Mouse (Mus musculus) gastrocnemius, postnatal 4 days (tissue): ENCODE measurements around the gene Mfrp. TPM values are rescaled to one million over a fixed set of nuclear protein-coding genes. Genes with fewer than 3 reads are reported as not detected.
A peak's percentile ranks its signal among the peaks of the same experiment; 100 is the strongest.

ENCODE experiments used
- DNase-seq, 2 experiments: peaks; one replicate each; pipeline ENCODE4 v3.0.0; 2021 to 2022; ENCODE audit warnings: low spot score in 2 of 2, mixed read lengths in 2 of 2
- long read RNA-seq, 2 experiments: library from polyadenylated mRNA; stranded (forward); transcript quantifications; one replicate each; pipeline ENCODE4 v2.0.0; 2021
- total RNA-seq, 2 experiments: library from RNA; stranded (reverse); gene quantifications; 2 replicates each; pipeline ENCODE4 v1.2.3; 2021

Gene Mfrp
- not detected for total RNA-seq
- long read RNA-seq, experiment 1, result 0 reads
- long read RNA-seq, experiment 2, result 0 reads

DNA sequence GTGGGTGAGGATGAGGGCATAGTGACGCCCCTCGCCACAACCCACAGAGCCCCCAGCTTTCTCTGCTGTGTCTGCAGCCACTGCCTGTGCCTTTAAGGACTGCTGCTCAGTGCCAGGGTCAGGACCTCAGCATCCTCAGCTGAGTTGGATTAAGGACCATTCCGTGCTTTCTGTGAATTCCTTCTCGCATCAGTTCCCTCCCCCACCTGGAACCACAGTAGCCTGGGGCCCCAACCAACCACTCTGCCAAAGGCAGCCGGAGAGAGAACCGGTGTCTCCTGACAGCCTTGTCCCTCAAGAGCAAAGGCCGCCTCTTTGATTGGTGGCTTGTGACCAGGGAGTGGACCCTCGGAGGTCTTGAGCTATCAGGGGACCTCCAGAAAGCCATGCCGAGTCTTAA, at the start of gene Mfrp:
Gene Mfrp, plus strand, starts transcription at position 240 of the 400 bp plus-strand sequence.
- no peak for DNase-seq

DNA sequence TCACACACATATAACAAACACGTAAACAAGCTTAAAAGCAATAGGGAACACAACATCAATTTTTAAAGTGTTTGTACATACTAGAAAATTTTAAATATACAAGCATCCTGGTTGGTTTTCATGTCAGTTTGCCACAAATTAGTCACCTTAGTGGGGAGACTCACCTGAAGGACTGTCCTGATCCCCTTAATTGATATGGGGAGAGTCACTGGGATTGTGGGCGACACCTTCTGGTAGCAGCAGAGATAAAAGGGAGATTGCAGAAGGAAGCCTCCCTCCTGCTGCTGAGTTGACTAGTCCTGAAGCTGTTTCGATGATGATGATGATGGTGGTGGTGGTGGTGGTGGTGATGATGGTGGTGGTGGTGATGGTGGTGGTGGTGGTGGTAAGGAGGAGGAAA, 48.7 kb upstream of the Mfrp start:
- no peak for DNase-seq

DNA sequence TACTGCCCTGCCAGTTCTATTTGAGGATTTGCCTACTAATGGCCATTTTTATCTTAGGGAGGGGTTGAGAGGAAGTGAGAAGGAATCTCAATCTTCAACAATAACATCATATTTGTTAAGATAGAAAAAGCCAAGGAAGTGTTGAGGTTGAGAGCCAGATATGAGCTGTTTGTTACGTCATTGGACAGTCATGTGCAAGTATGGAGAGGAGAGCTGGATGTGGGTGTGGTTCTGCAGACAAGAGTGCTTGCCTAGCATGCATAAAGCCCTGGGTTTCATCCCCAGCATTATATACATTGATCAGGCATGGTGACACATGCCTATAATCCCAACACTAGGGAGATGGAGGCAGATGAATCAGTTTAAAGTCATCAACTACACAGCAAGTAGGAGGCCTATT, 47.6 kb upstream of the Mfrp start:
- no peak for DNase-seq

DNA sequence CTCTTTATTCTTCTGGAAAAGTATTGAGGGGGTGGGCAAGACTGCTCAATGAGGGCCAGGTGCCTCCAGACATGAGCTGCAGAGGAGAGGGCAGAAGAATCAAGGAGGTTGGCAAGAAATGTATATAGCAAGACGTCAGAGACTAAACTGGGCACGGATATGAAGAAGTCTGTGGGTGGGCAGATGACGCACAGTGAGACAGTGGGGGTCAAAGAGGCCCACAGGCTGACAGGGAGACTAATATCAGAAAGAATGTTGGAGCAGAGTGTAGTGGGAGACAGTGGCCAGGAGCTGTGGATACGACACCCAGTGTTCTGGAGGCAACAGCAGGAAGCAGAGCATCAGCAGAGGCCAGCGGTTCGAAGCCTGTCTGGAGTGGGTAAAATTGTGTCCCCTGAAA, 42.9 kb upstream of the Mfrp start:
- no peak for DNase-seq

DNA sequence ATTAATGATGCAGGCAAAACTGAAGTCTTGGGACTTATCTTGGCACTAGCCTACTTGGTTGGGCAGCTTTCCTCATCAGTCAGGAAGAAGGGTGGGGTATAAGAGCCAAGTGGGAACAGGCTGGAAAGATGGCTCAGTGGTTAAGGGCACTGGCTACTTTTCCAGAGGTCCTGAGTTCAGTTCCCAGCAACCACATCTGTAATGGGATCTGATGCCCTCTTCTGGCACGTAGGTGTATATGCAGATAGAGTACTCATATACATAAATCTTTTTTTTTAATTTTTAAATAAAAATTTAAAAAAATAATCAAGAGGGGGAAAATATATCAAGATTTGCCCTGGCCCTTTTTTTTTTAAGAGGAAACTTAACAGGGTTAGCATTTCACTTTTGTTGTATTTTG, 36.4 kb upstream of the Mfrp start:
- DNase-seq, result no peak

DNA sequence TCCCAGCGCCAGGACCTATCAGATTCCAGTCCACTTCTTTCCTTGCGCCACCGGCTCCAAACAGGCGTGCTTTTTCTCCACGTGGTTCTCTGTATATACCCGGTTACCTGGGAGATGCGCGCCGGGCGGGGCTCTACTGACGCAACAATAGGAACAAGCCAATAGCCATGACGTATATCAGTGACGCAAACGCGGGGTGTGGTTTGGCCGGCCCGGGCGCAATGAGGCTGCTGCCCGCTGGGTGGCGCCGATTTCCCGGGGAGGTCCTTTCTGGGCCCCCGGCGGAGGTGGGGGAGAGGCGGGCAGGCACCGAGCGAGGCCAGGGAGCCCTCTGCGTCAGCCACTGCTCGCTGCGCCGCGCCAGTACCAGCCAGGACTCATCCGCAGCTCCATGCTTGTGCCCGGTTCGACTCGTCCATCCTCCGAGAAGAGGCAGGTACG, 34.7 kb upstream of the Mfrp start, which contains the start of gene Usp2:
Gene Usp2, plus strand, starts transcription at position 237 of the 441 bp plus-strand sequence.
- peak; percentile 98 for DNase-seq

DNA sequence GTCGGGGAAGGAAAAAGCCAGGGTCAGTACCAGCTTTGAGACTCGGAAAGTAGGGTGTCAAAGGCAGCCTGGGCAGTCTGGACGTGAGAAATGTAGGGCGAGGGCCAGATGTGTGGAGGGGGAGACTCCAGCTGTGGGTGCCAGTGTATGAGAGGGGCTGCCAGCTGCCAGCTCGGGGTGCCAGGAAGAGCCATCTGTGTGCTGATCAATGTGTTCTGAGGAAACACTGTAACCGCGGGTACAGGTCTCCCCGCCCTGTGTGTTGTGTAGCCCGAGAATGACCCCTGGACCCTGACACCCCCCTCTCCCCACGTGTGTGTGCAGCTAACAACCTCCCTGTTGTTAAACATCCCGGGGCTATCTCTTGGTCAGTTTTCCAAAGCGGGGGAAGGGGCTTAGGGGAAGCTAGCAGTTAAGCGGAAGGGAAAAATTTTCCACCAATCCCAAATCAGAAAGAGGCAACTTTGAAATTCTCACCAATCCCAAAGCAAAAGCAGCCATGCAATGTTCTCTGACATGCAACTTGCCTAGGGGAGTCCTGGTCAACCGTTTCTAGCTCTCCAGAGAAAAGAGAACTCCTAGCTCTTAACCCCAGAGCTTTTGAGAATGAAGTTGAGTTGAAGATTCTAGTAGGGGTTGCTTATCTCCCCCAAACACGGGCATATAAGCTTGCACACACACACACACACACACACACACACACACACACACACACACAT, 34.1 kb upstream of the Mfrp start:
- DNase-seq, result no peak

DNA sequence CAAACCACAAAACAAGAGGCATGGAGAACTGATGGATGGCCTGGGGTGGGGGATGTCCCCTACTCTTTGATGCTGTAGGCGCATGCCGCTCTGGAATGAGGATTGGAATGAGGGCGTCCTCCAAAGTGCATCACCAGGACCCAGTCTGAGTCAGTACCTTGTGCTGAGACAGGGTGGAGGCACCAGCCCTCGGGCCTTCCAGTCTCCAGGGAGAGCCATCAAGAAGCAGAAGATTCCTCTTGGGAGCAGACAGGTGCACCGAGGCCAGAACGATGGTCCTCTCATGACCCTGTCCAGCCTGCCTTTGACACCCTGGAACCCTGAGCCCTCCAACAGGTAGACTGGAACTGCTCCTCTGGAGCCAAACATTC, 33.6 kb upstream of the Mfrp start:
- DNase-seq, result no peak

DNA sequence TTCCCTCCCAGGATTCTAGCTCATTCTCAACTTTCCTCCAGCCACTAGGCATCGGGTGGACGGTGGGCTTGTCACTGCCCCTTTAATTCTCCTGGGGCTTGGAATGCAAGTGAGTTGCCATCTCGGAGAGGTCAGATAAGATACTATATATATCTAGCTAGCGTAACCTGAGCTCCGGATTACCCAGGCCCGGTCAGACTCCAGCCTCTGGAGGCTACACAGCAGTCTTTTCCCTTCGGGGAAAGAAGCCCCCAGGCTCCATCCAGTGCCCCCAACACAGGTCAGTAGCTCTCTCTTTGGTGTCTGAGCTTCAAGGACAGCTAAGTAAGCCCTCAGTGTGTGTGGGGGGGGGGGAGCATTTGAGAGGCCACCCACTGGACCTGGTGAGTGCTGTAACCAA, 32.3 kb upstream of the Mfrp start:
- no peak for DNase-seq

DNA sequence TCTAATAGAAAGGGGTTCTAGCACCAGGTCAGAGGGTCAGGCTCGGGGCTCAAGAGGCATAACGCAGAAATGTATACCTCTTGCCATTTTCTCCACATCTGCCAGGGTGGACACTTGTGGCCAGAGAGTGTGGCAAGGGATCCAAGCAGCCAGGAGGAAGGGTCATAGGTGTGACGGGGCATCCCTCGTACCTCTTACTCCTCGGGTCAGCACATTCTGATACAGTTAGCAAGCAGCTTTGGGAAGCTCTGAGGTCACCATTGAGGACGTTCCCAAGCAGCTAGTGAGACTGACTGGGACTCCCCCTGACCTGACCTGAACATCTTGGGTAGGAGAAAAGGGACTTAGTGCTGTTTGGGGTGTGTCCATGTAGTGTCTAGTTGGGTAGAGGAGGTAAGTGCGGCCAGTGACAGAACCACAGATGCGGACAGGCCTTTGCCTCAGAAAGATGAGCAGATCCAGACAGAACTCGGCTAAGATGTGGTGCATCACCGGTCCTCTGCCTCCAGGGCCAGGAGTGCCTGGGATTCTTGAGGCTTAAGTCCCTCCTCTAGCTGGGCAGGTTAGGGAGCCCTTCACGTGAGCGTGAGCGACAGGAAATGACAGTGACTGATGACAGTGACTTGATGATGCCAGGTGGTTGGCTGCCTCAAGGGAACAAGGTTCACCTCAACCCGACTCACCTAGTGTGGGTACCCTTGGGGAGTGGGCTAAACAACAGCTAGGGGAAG, 31.3 kb upstream of the Mfrp start:
- no peak for DNase-seq

DNA sequence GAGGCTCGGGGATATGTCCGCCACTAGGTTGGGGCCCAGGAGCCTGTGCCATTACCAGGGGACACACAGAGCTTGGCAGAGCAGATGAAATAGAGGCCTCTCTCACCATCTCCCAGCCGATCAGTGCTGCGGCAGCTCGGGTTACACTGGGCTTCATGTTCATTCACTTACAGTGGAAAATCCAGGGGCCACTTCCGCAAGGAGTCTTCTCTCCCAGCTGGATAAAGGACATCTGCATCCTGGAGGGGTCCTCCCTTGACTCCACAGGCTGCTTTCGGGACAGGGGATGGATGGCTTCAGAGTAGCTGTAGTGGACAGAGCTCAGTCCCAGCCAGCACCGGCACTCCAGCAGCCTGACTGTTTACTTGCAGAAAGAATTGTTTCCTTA, 30.7 kb upstream of the Mfrp start:
- DNase-seq, result no peak

DNA sequence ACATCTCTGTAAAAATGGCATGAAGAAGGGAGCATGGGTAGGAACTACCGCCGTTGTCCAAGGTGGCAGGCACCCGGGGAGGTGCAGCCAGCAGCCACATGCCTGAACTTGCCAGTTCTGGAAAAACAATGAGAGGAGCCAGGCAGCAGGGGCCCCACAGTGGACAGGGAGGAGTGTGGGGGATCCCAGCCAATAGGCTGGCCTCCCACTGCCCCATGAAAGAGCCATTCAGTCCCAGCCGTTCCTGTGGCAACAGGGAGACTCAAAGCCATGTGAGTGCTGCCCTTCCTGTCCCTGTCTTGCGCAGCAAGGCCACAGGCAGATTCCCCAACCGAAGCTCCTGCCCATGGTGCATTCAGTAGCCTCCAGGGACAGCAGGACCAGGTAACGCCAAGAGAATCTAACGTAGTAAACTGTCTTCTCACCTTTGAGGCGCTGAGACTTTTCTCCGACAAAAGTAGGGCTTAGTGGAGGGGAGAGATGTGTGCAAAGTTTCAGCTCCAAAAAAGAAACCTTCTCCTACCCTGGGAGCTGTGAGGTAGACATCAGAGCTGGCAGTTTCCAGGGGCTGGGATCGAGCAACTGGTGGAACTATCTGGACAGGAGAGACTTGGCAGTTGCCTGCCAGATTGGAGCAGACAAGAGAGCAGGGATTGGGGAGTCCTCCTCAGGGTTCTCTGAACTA, 29.5 kb upstream of the Mfrp start:
- no peak for DNase-seq

DNA sequence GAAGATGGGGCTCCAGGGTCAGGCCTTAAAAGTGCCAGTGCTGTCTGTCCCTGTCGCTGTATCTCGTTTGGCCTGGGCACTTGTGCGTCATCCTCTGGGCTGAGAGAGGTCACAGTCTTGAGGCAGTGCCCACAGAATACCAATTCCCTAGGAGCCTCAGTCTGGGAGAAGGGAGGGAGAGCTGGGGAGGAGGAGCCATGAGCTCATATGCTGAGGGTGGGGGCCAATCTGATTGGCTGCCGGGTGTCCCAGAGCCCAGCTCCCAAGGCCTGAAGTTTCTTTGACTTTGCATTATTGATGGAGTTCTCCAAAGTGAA, 29.0 kb upstream of the Mfrp start:
- DNase-seq, result no peak

DNA sequence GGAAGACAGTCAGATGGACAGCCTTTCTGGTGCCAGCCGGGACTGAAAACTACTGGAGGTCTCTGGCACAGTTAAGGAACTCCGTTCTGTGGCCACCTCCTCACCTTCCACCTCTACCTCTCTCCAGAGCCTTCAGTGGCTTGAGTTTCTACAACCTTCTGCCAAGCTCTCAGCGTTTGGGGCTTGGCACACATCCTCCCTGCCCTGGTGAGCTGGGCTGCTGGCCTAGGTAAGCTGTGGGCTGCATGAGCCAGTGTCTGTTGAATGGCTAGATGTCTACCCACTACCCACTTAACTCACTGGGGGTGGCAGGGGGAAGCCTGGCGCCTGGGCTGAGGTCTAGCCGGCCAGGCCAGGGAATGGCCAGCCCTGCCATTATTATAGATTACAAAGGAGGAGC, 28.4 kb upstream of the Mfrp start:
- no peak for DNase-seq

DNA sequence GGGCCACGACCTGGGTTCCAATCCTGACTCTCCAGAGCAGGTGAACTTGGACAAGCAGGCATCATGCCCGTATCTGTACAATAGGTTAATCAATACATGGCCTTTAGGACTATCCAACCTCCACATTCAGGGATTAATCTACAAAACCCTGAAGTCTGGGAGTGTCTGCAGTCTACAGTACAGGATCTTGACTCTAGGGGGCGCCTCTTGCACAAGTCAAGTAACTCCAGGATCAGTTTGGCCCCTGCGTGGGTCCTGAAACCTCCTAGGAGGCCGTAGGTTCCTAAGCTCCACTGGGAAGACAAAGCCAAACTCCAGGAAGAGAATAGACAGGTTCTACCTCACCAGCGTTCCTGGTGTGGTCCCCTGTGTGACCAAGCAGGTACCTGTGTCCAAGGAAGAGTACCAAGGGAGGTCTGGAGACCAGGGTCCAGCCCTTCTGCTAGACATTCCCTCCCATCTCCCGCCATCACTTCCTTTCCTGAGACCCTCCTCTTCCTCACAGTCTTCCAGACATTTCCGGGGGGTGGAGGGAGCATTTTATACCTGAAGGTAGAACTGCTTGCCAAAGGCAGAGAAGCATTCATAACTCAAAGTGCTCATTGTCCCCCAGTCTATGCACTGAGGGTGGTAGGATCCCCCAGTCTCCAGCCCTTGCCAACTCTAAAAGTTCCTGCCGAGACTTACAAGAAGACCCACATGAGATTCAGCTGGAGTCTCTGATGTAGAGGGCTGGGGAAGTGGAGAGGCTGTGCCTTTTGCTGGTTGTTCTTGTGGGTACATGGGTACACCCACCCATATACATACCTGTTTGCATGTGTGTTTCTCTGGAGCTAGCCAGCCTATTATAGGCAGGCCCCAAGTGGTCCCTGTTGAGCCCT, 26.9 kb upstream of the Mfrp start:
- DNase-seq, result no peak

DNA sequence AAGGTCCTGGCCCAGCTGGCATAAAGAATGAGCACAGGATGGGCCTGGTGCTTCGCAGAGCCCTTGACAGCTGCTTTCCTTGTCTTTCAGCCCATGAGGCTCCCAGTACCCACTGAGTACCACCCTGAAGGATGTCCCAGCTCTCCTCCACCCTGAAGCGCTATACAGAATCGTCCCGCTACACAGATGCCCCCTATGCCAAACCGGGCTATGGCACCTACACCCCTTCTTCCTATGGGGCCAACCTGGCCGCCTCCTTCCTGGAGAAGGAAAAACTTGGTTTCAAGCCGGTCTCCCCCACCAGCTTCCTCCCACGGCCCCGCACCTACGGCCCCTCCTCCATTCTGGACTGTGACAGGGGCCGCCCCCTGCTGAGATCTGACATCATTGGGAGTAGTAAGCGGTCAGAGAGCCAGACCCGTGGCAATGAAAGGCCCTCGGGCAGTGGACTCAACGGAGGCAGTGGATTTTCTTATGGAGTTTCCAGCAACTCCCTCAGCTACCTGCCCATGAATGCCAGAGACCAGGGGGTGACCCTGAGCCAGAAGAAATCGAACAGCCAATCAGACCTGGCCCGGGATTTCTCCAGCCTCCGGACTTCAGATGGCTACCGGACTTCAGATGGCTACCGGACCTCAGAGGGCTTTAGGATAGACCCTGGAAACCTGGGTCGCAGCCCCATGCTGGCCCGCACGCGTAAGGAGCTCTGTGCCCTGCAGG, 26.1 kb upstream of the Mfrp start:
- no peak for DNase-seq

DNA sequence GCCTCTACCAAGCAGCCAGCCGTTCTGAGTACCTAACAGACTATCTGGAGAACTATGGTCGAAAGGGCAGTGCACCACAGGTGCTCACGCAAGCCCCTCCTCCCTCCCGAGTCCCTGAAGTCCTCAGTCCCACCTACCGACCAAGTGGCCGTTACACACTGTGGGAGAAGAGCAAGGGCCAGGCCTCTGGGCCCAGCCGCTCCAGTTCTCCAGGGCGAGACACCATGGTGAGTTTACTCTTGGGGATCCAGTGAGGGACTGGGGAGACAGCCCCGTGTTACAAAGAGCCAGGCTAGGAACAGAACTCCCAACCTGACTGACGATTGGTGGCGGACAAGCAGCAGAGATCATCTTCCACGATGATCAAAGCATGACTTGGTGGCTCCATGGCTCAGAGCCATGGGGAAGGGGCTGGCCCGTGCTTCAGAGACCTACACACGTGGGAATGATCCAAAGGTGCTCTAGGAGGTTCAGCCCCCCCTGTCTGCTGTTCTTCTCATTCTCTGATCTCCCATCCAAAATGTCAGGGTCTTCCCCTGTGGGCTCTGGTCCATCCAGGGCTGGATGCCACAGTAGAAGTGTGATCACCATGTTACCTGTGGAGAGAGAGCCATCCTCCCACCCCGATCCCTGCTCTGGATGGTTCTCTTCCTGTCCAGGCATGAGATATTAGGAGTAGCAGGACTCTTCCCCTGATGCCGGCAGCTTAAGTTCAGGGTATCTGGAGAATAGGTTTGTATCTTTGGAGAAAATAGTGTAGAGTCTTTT, 25.3 kb upstream of the Mfrp start:
- no peak for DNase-seq

DNA sequence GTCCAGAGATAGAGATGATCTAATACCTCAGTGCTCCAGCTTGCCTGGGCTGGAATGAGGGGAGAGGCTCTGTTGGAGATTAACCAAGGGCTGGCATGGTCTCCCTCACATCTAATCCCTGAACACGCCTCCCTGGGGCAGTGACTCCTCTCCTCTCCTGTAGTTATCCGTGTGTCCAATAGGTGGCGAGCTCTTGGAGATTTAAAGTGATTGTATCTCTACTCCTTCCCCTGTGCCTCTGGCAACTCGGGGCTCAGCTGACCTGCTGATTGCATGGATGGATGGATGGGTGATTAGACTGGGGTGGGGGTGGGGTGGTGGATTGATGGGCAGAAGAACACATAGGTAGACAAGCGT, 24.8 kb upstream of the Mfrp start:
- DNase-seq, result peak in 1 of 2 experiments; percentile 70

DNA sequence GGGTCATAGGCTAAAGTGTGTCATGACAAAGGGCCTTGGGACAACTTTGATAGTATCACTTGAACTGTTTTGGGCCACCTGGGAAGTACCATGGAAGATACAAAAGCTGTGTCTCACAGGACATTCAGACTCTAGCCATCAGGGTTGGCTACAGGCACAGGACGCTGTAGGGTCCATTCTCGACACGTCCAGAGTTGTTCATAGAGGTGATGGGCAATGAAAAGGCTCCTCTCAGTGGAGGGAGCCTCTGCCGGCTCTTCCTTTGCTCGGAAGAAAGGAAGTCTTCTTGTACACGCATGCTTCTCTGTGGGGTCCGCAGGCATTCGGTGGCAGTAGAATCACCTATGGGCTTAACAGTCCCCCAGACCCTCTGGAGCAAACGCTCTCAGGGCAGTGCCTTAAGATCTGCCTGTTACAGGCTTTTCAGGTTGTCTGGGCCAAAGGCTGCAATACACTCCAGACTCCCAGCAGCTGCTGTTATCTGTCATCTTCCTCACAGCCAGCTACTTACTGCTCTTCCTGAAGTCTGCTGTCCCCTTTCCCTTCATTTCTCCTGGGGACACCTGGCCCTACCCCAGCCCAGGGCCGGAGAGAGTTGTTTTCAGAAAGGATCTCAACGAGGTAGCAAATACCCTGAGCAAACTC, 24.1 kb upstream of the Mfrp start:
- no peak for DNase-seq
